Mouse (Mus musculus) embryonic facial prominence, embryonic 10.5 days (tissue): Measurements from ENCODE around the gene Atp6v1g2. TPM values are rescaled to one million over a fixed set of nuclear protein-coding genes. Genes with fewer than 3 reads are reported as not detected.
A peak's percentile ranks its signal among the peaks of the same experiment; 100 is the strongest.
"Not testable (repeated sequence)": the region's sequence is repeated elsewhere in the genome, so short reads cannot be mapped to it uniquely, and the experiment has no call there.

Source experiments
- DNase-seq: peaks from one replicate; pipeline ENCODE4 v3.0.0-alpha.2; 2017; ENCODE audit warnings: low spot score
- H3K27ac ChIP-seq: fragments of 300-500 bp; sonication (generic); replicated peaks from 2 replicates; pipeline ENCODE4 v1.5.1; 2016; ENCODE audit warnings: mild to moderate bottlenecking
- H3K27me3 ChIP-seq: fragments of 300-500 bp; sonication (generic); replicated peaks from 2 replicates; pipeline ENCODE4 v1.6.1; 2016; ENCODE audit warnings: low read depth, mild to moderate bottlenecking; ENCODE audit not compliant: poor library complexity, severe bottlenecking
- H3K36me3 ChIP-seq: fragments of 300-500 bp; sonication (generic); replicated peaks from 2 replicates; pipeline ENCODE4 v1.6.1; 2016; ENCODE audit warnings: mild to moderate bottlenecking, moderate library complexity
- H3K4me1 ChIP-seq: fragments of 300-500 bp; sonication (generic); 2 replicates; pipeline ENCODE4 v1.6.1; 2016
- H3K4me3 ChIP-seq: fragments of 300-500 bp; sonication (generic); 2 replicates; pipeline ENCODE4 v1.5.1; 2016; ENCODE audit warnings: mild to moderate bottlenecking, moderate library complexity
- H3K9me3 ChIP-seq: fragments of 300-500 bp; sonication (generic); 2 replicates; pipeline ENCODE4 v1.6.1; 2016; ENCODE audit warnings: mild to moderate bottlenecking
- WGBS: fragments of 180-500 bp; shearing (Covaris S2); methylation state at CpG from one replicate; pipeline ENCODE4 v1.1.7; 2016; 5-methylcytosine and 5-hydroxymethylcytosine counted together
- polyA plus RNA-seq: library from polyadenylated mRNA; unstranded; fragments of >200 nt; fragmentation: Nextera tagmentation; extraction: Ambion mirVana; gene quantifications from 2 replicates; pipeline ENCODE4 v1.2.1, GENCODE M21; 2016

Gene Atp6v1g2
- polyA plus RNA-seq, 1 experiment from 2014 or later: 5.2 TPM

GRCm38 (mm10) chr17:35232659-35233058, 801 bp upstream of the Atp6v1g2 start:
- H3K36me3 ChIP-seq: peaks cover 52% of the 10 kb centered on the region
- H3K4me3 ChIP-seq: no peak overlapping the region

GRCm38 (mm10) chr17:35234090-35234489, 630 bp downstream of the Atp6v1g2 start:
- 93% methylated on average over 7 of the region's 7 CpGs for WGBS
- peak overlapping the region; percentile 72 for H3K4me3 ChIP-seq

More at GRCm38 (mm10) chr17:35232659-35233058, 801 bp upstream of the Atp6v1g2 start:
- Histone ChIP-seq H3K9me3 (no peaks in the 10 kb centered on the region), H3K4me1 (peaks cover 38% of the 10 kb centered on the region), H3K27me3 (no peaks in the 10 kb centered on the region), H3K27ac (no peak overlapping the region)
- no peak for DNase-seq
- WGBS: 92% methylated on average over 5 of the region's 5 CpGs

GRCm38 (mm10) chr17:35234903-35235302, 1.4 kb downstream of the Atp6v1g2 start:
- H3K4me3 ChIP-seq: peak overlapping the region; percentile 72
- DNase-seq: peak; percentile 74
- 7% methylated on average over 31 of the region's 31 CpGs for WGBS
- peaks cover 36% of the 10 kb centered on the region for H3K4me1 ChIP-seq
- H3K27ac ChIP-seq: peak overlapping the region; percentile 95
- H3K36me3 ChIP-seq: peaks cover 30% of the 10 kb centered on the region
- H3K27me3 ChIP-seq: no peaks in the 10 kb centered on the region
- H3K9me3 ChIP-seq: no peaks in the 10 kb centered on the region

More at GRCm38 (mm10) chr17:35234090-35234489, 630 bp downstream of the Atp6v1g2 start:
- H3K9me3 ChIP-seq, H3K27ac ChIP-seq, DNase-seq, H3K27me3 ChIP-seq: not testable (repeated sequence)
- H3K36me3 ChIP-seq: peaks cover 38% of the 10 kb centered on the region
- peaks cover 36% of the 10 kb centered on the region for H3K4me1 ChIP-seq

GRCm38 (mm10) chr17:35235614-35236389, 2.3 kb downstream of the Atp6v1g2 start, which contains the start of gene Nfkbil1:
Gene Nfkbil1, minus strand, starts transcription at chr17:35235792.
- no peaks in the 10 kb centered on the region for H3K9me3 ChIP-seq
- peak within 1 kb of the TSS; percentile 95 for H3K27ac ChIP-seq
- peak within 1 kb of the TSS; percentile 72 for H3K4me3 ChIP-seq
- H3K27me3 ChIP-seq: no peaks in the 10 kb centered on the region
- peak; percentile 93 for DNase-seq
- peaks cover 22% of the 10 kb centered on the region for H3K36me3 ChIP-seq
- H3K4me1 ChIP-seq: peaks cover 43% of the 10 kb centered on the region
- under 1% methylated on average over 35 of the region's 35 CpGs for WGBS

- 2% methylated on average over 18 of the region's 18 CpGs for WGBS
- Histone ChIP-seq H3K27ac (peak overlapping the region; percentile 95), H3K4me1 (peaks cover 46% of the 10 kb centered on the region), H3K9me3 (no peaks in the 10 kb centered on the region), H3K36me3 (peaks cover 16% of the 10 kb centered on the region), H3K4me3 (peak overlapping the region; percentile 72), H3K27me3 (no peaks in the 10 kb centered on the region)
- DNase-seq: peak; percentile 96
These were observed 2.9 kb downstream of the Atp6v1g2 start for GRCm38 (mm10) chr17:35236390-35236746.

GRCm38 (mm10) chr17:35236996-35237395, 3.5 kb downstream of the Atp6v1g2 start:
- Histone ChIP-seq H3K4me1 (peaks cover 41% of the 10 kb centered on the region), H3K4me3 (peak overlapping the region; percentile 72; the same call in 1 of the 2 replicates), H3K27ac (no peak overlapping the region), H3K27me3 (no peaks in the 10 kb centered on the region), H3K9me3 (no peaks in the 10 kb centered on the region), H3K36me3 (peaks cover 11% of the 10 kb centered on the region)
- DNase-seq: no peak
- 77% methylated on average over 9 of the region's 9 CpGs for WGBS

- 84% methylated on average over 12 of the region's 12 CpGs for WGBS
- H3K36me3 ChIP-seq: peaks cover 11% of the 10 kb centered on the region
- H3K4me1 ChIP-seq: peaks cover 38% of the 10 kb centered on the region
- no peak for DNase-seq
- no peaks in the 10 kb centered on the region for H3K27me3 ChIP-seq
- no peaks in the 10 kb centered on the region for H3K9me3 ChIP-seq
- H3K27ac ChIP-seq: no peak overlapping the region
- H3K4me3 ChIP-seq: no peak overlapping the region
These were observed 4.0 kb downstream of the Atp6v1g2 start for GRCm38 (mm10) chr17:35237504-35237903.

GRCm38 (mm10) chr17:35239700-35240099, 6.2 kb downstream of the Atp6v1g2 start:
- Histone ChIP-seq H3K4me3 (no peak overlapping the region), H3K9me3 (no peaks in the 10 kb centered on the region), H3K4me1 (peaks cover 44% of the 10 kb centered on the region), H3K27me3 (no peaks in the 10 kb centered on the region), H3K36me3 (peaks cover 20% of the 10 kb centered on the region), H3K27ac (no peak overlapping the region)
- DNase-seq: no peak
- WGBS: 84% methylated on average over 5 of the region's 5 CpGs

GRCm38 (mm10) chr17:35240384-35241304, 7.2 kb downstream of the Atp6v1g2 start:
- H3K36me3 ChIP-seq: peaks cover 29% of the 10 kb centered on the region
- 35% methylated on average over 12 of the region's 12 CpGs for WGBS
- H3K9me3 ChIP-seq: no peaks in the 10 kb centered on the region
- H3K4me3 ChIP-seq: peak overlapping the region; percentile 98
- peaks cover 49% of the 10 kb centered on the region for H3K4me1 ChIP-seq
- DNase-seq: no peak
- H3K27ac ChIP-seq: peak overlapping the region; percentile 100
- no peaks in the 10 kb centered on the region for H3K27me3 ChIP-seq

GRCm38 (mm10) chr17:35241305-35242014, 8.0 kb downstream of the Atp6v1g2 start, which contains the start of gene Ddx39b:
Gene Ddx39b, plus strand, starts transcription at chr17:35241746.
- H3K4me3 ChIP-seq: peak within 1 kb of the TSS; percentile 98
- DNase-seq: peak; percentile 96
- no peaks in the 10 kb centered on the region for H3K27me3 ChIP-seq
- peaks cover 37% of the 10 kb centered on the region for H3K36me3 ChIP-seq
- peak within 1 kb of the TSS; percentile 100 for H3K27ac ChIP-seq
- peaks cover 47% of the 10 kb centered on the region for H3K4me1 ChIP-seq
- H3K9me3 ChIP-seq: no peaks in the 10 kb centered on the region
- 0% methylated on average over 69 of the region's 69 CpGs for whole genome bisulfite sequencing

GRCm38 (mm10) chr17:35242015-35242941, 8.8 kb downstream of the Atp6v1g2 start:
- Histone ChIP-seq H3K36me3 (peaks cover 45% of the 10 kb centered on the region), H3K4me3 (peak overlapping the region; percentile 98), H3K27ac (peak overlapping the region; percentile 100), H3K9me3 (no peaks in the 10 kb centered on the region), H3K27me3 (no peaks in the 10 kb centered on the region), H3K4me1 (peaks cover 43% of the 10 kb centered on the region)
- peak; percentile 71 for DNase-seq
- under 1% methylated on average over 55 of the region's 55 CpGs for WGBS
